Mouse (Mus musculus): Measurements from ENCODE around the gene Mettl15. TPM values are rescaled to one million over a fixed set of nuclear protein-coding genes. Genes with fewer than 3 reads are reported as not detected.

The Mettl15 gene
- 11.3 and 12.5 TPM in 2 replicates for polyA plus RNA-seq (2016; fragmentation: Nextera tagmentation; extraction: Ambion mirVana)

DNA sequence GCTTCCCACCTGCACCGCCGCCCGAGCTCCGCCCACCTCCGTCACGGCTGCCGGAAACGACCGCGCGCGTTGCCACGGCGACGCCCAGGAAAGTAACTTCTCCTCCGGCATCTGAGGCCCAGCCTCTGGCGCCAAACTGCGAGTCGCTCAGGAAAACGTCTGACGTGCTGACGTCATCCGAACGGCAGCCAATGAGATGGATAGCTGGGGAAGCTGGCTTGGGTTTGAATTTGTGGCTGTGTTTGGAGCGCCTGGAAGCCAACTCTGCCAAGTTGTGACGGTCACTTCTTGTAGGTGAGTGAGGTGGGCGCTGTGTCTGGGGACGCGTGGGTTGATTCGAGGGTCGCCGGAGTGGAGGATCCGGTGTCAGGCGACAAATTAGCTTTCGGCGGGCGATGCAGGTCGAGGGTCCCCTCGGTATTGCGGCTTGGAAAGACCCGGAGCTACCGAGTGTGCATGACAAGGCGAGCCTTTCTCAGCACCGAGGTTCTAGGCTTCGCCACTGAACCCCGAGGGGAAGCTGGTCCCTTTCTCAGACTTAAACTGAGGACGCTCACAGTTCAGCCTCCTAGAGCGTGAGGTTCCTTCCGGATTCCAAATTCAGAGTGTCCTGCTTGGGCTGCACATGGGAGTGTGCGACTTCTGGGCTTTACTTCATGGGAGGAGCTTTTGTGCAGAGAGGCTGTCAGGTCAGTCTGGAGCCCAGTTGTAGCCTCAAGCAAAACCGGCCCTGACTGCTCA is at the start of gene Mettl15, which contains the start of gene Kif18a:
TSS of gene Mettl15 (minus strand) at position 149 of the 741 bp plus-strand sequence.
TSS of gene Kif18a (plus strand) at position 139 of the 741 bp plus-strand sequence.
- peak within 1 kb of the TSS; percentile 74 for H3K4me2 ChIP-seq (replicated peaks)
- H3K4me1 ChIP-seq = peaks cover 7% of the 10 kb centered on the region
- H3K27ac ChIP-seq = peak within 1 kb of the TSS; percentile 77
- H3K9me3 ChIP-seq = no peaks in the 10 kb centered on the region
- H3K9ac ChIP-seq = peak within 1 kb of the TSS; percentile 60
- peak within 1 kb of the TSS; percentile 77 for H3K4me3 ChIP-seq
- WGBS = under 1% methylated on average over 51 of the region's 51 CpGs
- no peaks in the 10 kb centered on the region for H3K27me3 ChIP-seq
- H3K36me3 ChIP-seq = no peaks in the 10 kb centered on the region
- peak; percentile 98 for ATAC-seq (ENCODE audit: insufficient number of reproducible peaks, insufficient read depth, low FRiP score, low TSS enrichment)

DNA sequence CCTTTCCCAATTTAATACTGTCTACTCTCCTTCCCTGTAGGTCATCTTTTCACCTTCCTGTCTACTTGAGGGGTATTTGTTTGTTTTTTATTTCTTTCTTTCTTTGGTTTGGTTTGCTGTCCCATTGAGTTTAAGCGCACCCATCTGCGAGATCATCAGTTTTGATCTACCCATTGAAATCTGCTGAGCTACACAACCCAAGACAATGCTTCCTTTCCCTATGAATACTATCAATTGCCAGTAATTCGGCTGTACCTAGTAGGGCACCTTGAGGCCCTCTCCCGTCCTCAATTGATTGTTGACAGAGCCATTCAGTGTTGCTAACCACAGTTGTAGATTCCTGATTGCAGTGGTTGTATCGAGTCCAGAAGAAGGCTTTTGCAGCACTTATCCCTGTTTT is 30.8 kb upstream of the Mettl15 start:
- Histone ChIP-seq H3K9ac (no peak overlapping the region), H3K4me1 (no peaks in the 10 kb centered on the region), H3K9me3 (no peaks in the 10 kb centered on the region), H3K4me3 (no peak overlapping the region), H3K36me3 (peaks cover 21% of the 10 kb centered on the region), H3K27me3 (no peaks in the 10 kb centered on the region), H3K4me2 (replicated peaks) (no peak overlapping the region), H3K27ac (no peak overlapping the region)
- WGBS = 95% methylated on average over 5 of the region's 5 CpGs
- ATAC-seq (ENCODE audit: insufficient number of reproducible peaks, insufficient read depth, low FRiP score, low TSS enrichment) = no peak

DNA sequence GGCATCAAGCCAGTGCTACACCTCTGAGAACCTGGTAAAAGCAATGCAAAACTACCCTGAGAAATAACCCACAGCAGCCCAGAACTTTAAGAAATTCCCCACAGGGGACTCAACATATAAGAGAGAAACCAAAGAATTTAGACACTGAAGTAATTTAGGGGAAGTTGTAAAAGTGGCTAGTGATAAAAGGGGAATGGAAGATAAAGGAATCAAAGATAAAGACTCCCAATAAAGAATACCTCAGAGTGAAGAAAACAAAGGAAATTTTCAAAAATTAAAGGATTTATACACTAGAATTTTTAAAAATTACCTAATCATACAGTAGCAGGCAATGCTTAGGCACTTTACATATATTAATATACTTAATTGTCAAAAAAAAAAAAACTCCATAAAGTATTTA is 23.1 kb upstream of the Mettl15 start:
- H3K36me3 ChIP-seq = peaks cover 14% of the 10 kb centered on the region
- H3K9ac ChIP-seq = no peak overlapping the region
- H3K9me3 ChIP-seq = no peaks in the 10 kb centered on the region
- no peak for ATAC-seq (ENCODE audit: insufficient number of reproducible peaks, insufficient read depth, low FRiP score, low TSS enrichment)
- no peak overlapping the region for H3K27ac ChIP-seq
- no peak overlapping the region for H3K4me3 ChIP-seq
- no peak overlapping the region for H3K4me2 ChIP-seq (replicated peaks)
- no peaks in the 10 kb centered on the region for H3K4me1 ChIP-seq
- no peaks in the 10 kb centered on the region for H3K27me3 ChIP-seq

GRCm38 (mm10) chr2:109302234-109302633 is 21.7 kb upstream of the Mettl15 start:
- Histone ChIP-seq H3K4me2 (replicated peaks) (no peak overlapping the region), H3K4me3 (no peak overlapping the region), H3K4me1 (no peaks in the 10 kb centered on the region), H3K27me3 (no peaks in the 10 kb centered on the region), H3K9ac (no peak overlapping the region), H3K27ac (no peak overlapping the region), H3K9me3 (no peaks in the 10 kb centered on the region), H3K36me3 (peaks cover 14% of the 10 kb centered on the region)
- WGBS = 94% methylated on average over 3 of the region's 3 CpGs
- no peak for ATAC-seq (ENCODE audit: insufficient number of reproducible peaks, insufficient read depth, low FRiP score, low TSS enrichment)

DNA sequence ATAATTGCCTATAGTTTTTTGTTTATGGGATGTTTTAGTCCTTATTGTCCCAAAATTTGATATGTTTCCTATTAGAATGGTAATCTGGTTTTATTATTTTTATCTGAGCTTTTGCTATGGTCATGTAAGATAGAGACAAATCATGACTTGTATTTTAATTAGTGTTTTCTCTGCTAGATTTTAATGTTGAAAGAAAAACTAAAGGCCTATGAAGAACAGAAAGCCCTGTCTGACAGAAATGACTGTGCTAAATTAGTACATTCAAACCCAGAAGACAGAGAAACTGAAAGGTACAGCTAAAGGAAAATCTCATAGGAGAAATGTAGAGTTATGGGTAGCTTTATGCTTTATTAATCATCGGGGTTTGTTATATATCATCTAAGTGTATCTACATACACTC is 17.6 kb upstream of the Mettl15 start:
- WGBS = 100% methylated on average over 1 of the region's 1 CpGs
- Histone ChIP-seq H3K4me1 (no peaks in the 10 kb centered on the region), H3K36me3 (peaks cover 21% of the 10 kb centered on the region; the same call in 1 of the 2 replicates)

DNA sequence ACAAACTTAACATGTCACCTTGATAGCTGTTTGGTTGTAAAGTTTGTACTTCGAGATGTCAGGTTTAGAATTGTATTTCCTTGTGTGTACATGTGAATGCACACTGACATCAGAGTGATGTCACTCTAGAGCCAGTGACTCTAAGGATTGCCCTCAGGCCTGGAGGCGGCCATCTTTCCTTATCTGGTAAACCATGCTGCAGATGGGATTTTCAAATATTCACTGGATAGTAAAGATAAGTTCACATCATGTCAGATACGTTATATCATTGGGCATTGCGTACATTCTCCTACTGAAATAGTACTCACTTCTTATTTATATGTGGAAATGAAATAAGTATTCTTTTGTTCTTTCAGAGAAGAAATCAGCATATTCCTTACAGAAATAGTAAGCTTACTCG is 15.7 kb upstream of the Mettl15 start:
- H3K27ac ChIP-seq = no peak overlapping the region
- ATAC-seq (ENCODE audit: insufficient number of reproducible peaks, insufficient read depth, low FRiP score, low TSS enrichment) = no peak
- no peaks in the 10 kb centered on the region for H3K9me3 ChIP-seq
- peaks cover 22% of the 10 kb centered on the region for H3K36me3 ChIP-seq
- 90% methylated on average over 5 of the region's 5 CpGs for WGBS
- no peaks in the 10 kb centered on the region for H3K4me1 ChIP-seq
- no peak overlapping the region for H3K9ac ChIP-seq
- H3K27me3 ChIP-seq = no peaks in the 10 kb centered on the region
- no peak overlapping the region for H3K4me3 ChIP-seq
- no peak overlapping the region for H3K4me2 ChIP-seq (replicated peaks)

More for the DNA sequence above, 17.6 kb upstream of the Mettl15 start:
- no peak for ATAC-seq (ENCODE audit: insufficient number of reproducible peaks, insufficient read depth, low FRiP score, low TSS enrichment)
- H3K27me3 ChIP-seq = no peaks in the 10 kb centered on the region
- H3K9me3 ChIP-seq = no peaks in the 10 kb centered on the region
- H3K9ac ChIP-seq = no peak overlapping the region
- H3K4me3 ChIP-seq = no peak overlapping the region
- no peak overlapping the region for H3K27ac ChIP-seq
- no peak overlapping the region for H3K4me2 ChIP-seq (replicated peaks)

GRCm38 (mm10) chr2:109289327-109289726 is 8.8 kb upstream of the Mettl15 start:
- Histone ChIP-seq H3K27ac (no peak overlapping the region), H3K4me1 (no peaks in the 10 kb centered on the region), H3K4me3 (no peak overlapping the region), H3K36me3 (peaks cover 12% of the 10 kb centered on the region), H3K4me2 (replicated peaks) (no peak overlapping the region), H3K9ac (no peak overlapping the region), H3K9me3 (no peaks in the 10 kb centered on the region), H3K27me3 (no peaks in the 10 kb centered on the region)
- ATAC-seq (ENCODE audit: insufficient number of reproducible peaks, insufficient read depth, low FRiP score, low TSS enrichment) = no peak
- 96% methylated on average over 6 of the region's 6 CpGs for WGBS

DNA sequence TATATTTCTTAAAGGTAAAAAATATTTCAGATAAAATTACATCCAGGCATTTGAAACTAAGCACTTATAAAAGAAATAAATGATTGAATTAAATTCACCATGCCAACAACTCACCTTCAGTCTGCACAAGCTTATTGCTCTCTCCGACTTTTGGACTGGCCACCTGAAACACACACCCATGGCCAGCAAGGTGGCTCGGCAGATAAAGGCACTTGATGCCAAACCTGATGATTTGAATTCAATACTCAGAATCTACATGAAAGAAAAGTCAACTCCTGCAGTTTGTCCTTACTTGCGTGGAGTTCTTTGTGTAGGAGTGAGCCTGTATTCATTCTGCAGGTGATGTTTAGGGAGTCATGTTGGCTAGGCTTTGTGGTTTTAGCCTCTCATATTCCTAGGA is 3.6 kb upstream of the Mettl15 start:
- 92% methylated on average over 3 of the region's 3 CpGs for WGBS
- no peak overlapping the region for H3K4me2 ChIP-seq (replicated peaks)
- H3K4me3 ChIP-seq = no peak overlapping the region
- H3K27me3 ChIP-seq = no peaks in the 10 kb centered on the region
- H3K4me1 ChIP-seq = peaks cover 7% of the 10 kb centered on the region
- H3K9me3 ChIP-seq = no peaks in the 10 kb centered on the region
- no peak overlapping the region for H3K27ac ChIP-seq
- ATAC-seq (ENCODE audit: insufficient number of reproducible peaks, insufficient read depth, low FRiP score, low TSS enrichment) = no peak
- no peaks in the 10 kb centered on the region for H3K36me3 ChIP-seq
- no peak overlapping the region for H3K9ac ChIP-seq

- Histone ChIP-seq H3K4me3 (peak overlapping the region; percentile 77), H3K4me2 (replicated peaks) (peak overlapping the region; percentile 74), H3K27me3 (no peaks in the 10 kb centered on the region), H3K4me1 (peaks cover 7% of the 10 kb centered on the region), H3K36me3 (no peaks in the 10 kb centered on the region), H3K9me3 (no peaks in the 10 kb centered on the region), H3K27ac (peak overlapping the region; percentile 77; the same call in 1 of the 2 replicates), H3K9ac (peak overlapping the region; percentile 60)
- ATAC-seq (ENCODE audit: insufficient number of reproducible peaks, insufficient read depth, low FRiP score, low TSS enrichment) = no peak
- 3% methylated on average over 1 of the region's 1 CpGs for WGBS
Observed at GRCm38 (mm10) chr2:109281341-109281690, 768 bp upstream of the Mettl15 start.

DNA sequence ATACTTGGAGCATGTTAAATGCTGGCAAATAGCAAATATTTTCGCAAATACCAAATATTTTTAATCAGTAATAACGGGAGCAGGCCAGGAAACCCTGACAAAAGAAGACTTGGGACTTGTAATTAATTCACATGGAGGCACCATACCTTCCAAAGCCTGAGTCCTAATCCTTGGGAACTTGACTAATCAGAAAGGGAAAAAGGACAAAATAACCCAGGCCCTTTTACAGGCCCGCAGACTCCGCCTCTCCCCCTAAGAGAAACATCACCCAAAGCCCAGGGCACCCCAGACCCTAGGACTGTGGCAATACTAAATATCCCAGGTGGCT is 312 bp downstream of the Mettl15 start:
- no peak for ATAC-seq (ENCODE audit: insufficient number of reproducible peaks, insufficient read depth, low FRiP score, low TSS enrichment)
- peak overlapping the region; percentile 60; the same call in 1 of the 2 replicates for H3K9ac ChIP-seq
- no peaks in the 10 kb centered on the region for H3K27me3 ChIP-seq
- 7% methylated on average over 4 of the region's 4 CpGs for WGBS
- H3K27ac ChIP-seq = peak overlapping the region; percentile 77; the same call in 1 of the 2 replicates
- H3K9me3 ChIP-seq = no peaks in the 10 kb centered on the region
- peak overlapping the region; percentile 77 for H3K4me3 ChIP-seq
- peak overlapping the region; percentile 74 for H3K4me2 ChIP-seq (replicated peaks)
- peaks cover 7% of the 10 kb centered on the region for H3K4me1 ChIP-seq
- no peaks in the 10 kb centered on the region for H3K36me3 ChIP-seq

GRCm38 (mm10) chr2:109278036-109278435 is 2.5 kb downstream of the Mettl15 start:
- Histone ChIP-seq H3K4me1 (peaks cover 7% of the 10 kb centered on the region), H3K9ac (peak overlapping the region; percentile 57), H3K9me3 (no peaks in the 10 kb centered on the region), H3K27me3 (no peaks in the 10 kb centered on the region), H3K4me3 (peak overlapping the region; percentile 50), H3K36me3 (no peaks in the 10 kb centered on the region), H3K27ac (0 out of 2 replicates have a peak overlapping the region, but pooled peaks have one; percentile 17), H3K4me2 (replicated peaks) (peak overlapping the region; percentile 60)
- WGBS = under 1% methylated on average over 16 of the region's 16 CpGs
- ATAC-seq (ENCODE audit: insufficient number of reproducible peaks, insufficient read depth, low FRiP score, low TSS enrichment) = no peak

DNA sequence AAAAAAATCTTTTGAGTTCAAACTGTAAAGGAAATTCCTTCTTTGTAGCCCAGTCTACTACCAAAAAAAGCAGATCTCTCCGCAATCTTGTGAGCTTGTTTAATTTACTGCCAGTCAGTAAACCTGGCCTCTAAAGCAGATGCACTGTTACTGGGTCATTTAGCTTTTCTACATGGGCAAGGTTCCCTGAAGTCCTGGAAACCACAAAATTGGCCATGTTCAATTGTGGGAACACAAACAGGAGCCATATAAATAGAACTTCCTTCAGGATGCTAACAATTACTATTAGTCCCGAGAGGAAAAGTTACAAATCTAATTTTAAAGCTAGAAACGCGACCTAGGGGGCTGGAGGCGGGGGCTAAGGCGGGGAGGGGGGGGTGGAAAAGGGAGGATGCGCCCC is 3.0 kb downstream of the Mettl15 start:
- Histone ChIP-seq H3K9me3 (no peaks in the 10 kb centered on the region), H3K27ac (0 out of 2 replicates have a peak overlapping the region, but pooled peaks have one; percentile 17), H3K36me3 (no peaks in the 10 kb centered on the region), H3K9ac (peak overlapping the region; percentile 57), H3K4me1 (peaks cover 7% of the 10 kb centered on the region), H3K27me3 (no peaks in the 10 kb centered on the region), H3K4me3 (peak overlapping the region; percentile 50), H3K4me2 (replicated peaks) (peak overlapping the region; percentile 60)
- 5% methylated on average over 7 of the region's 7 CpGs for WGBS
- no peak for ATAC-seq (ENCODE audit: insufficient number of reproducible peaks, insufficient read depth, low FRiP score, low TSS enrichment)

Data from embryonic facial prominence, embryonic 12.5 days (tissue).